In the genomic region with DNA sequence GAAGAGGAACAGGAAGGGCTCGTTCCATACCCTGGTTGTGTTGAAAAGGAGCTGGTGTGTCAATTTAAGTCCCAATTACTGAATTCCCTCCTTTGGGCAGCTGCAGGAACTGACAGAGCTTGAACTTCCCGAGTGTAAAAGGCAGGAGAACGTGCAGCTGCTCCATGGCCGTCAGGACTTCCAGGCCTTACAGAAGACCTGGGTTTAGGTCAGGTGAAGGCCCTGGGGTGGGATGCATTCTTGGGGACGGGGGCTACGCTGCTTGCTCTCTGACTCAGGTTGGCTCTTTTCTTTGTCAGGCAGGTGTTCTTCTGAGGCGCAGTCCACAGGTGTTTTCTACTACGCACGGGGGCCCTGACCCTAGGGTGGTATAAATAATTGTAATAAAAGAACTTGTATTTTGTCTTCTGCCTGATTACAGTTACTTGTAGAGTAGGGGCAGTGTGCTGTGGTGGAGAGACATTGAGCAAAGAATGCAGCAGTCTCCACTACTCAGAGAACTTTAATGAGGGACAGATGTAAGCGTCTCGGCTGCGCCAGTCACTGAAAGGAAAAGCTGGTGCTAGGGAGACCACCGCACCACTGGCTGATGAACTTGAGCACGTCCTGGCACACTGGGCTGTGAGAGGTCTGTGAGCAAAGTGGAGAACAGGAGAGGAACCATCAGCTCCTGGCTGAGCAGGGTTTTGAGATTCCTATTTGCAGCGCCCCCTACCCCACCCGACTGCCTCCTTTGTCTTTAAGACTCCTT, we compare ENCODE assay signal across 15 mouse cellular contexts. TPM values are rescaled to one million over a fixed set of nuclear protein-coding genes. Genes with fewer than 3 reads are reported as not detected.
DNase-seq lines count a peak whose midpoint lies in the region; ATAC-seq and TF ChIP-seq lines count a peak whose summit lies in the region.
"Had no signal": no experiment of that assay in that cellular context is flagged by ENCODE, and none has a peak within 500 bp of the region (broad histone marks: within the 10 kb centered on the region; RNA-seq: fewer than 3 reads in every experiment).

No protein-coding gene starts in this region.

- intact Hi-C loops in left cerebral cortex, postnatal 10 days (cut with DNase I), result loop anchor here (5.0 kb wide), 1 partner anchor 56 kb away; no protein-coding TSS in a partner anchor

- no peak for ATAC-seq in kidney, postnatal 0 days (replicated peaks; ENCODE audit: low FRiP score, low read depth)
- 0 out of 2 replicates have a peak, but pooled peaks have one; percentile 27 for ATAC-seq in embryonic facial prominence, embryonic 11.5 days (replicated peaks; ENCODE audit: insufficient number of reproducible peaks, low FRiP score, low TSS enrichment, low read depth)
- ATAC-seq in limb, embryonic 15.5 days (ENCODE audit: insufficient number of reproducible peaks, low FRiP score, low TSS enrichment, low read depth), result peak; percentile 26; the same call in 1 of the 2 replicates
- ATAC-seq: midbrain, embryonic 15.5 days had no signal

- no peaks in the 10 kb centered on the region for H3K27me3 ChIP-seq in kidney, postnatal 0 days (ENCODE audit: insufficient read depth, low read length)
- no peaks in the 10 kb centered on the region for H3K27me3 ChIP-seq in embryonic facial prominence, embryonic 11.5 days (ENCODE audit: control insufficient read depth, insufficient read depth, low read length)
- no peaks in the 10 kb centered on the region for H3K27me3 ChIP-seq in limb, embryonic 15.5 days
- H3K27me3 ChIP-seq: midbrain, embryonic 15.5 days had no signal

- H3K4me3 ChIP-seq in kidney, postnatal 0 days (replicated peaks; ENCODE audit: low read depth, low read length), result no peak overlapping the region
- H3K4me3 ChIP-seq in embryonic facial prominence, embryonic 11.5 days (ENCODE audit: low read depth, low read length), result peak overlapping the region; percentile 30
- H3K4me3 ChIP-seq in limb, embryonic 15.5 days, result no peak overlapping the region
- H3K4me3 ChIP-seq: midbrain, embryonic 15.5 days had no signal

- H3K9me3 ChIP-seq in kidney, postnatal 0 days (replicated peaks; ENCODE audit: low read length), result no peaks in the 10 kb centered on the region
- no peaks in the 10 kb centered on the region for H3K9me3 ChIP-seq in embryonic facial prominence, embryonic 11.5 days (replicated peaks; ENCODE audit: control insufficient read depth, low read length)
- no peaks in the 10 kb centered on the region for H3K9me3 ChIP-seq in limb, embryonic 15.5 days
- H3K9me3 ChIP-seq: G1E; midbrain, embryonic 15.5 days had no signal

- WGBS in kidney, postnatal 0 days, result 74% methylated on average over 16 of the region's 16 CpGs
- WGBS in embryonic facial prominence, embryonic 11.5 days, result 51% methylated on average over 16 of the region's 16 CpGs
- 46% methylated on average over 16 of the region's 16 CpGs for WGBS in limb, embryonic 15.5 days

- no peak overlapping the region for H3K27ac ChIP-seq in kidney, postnatal 0 days
- peak overlapping the region; percentile 38 for H3K27ac ChIP-seq in embryonic facial prominence, embryonic 11.5 days (replicated peaks; ENCODE audit: low read depth, low read length)
- H3K27ac ChIP-seq in limb, embryonic 15.5 days, result peak overlapping the region; percentile 67; the same call in 1 of the 2 replicates
- H3K27ac ChIP-seq: liver, embryonic 14.5 days; midbrain, embryonic 15.5 days had no signal

- H3K4me1 ChIP-seq in kidney, postnatal 0 days (replicated peaks; ENCODE audit: insufficient read depth, low read length), result 0 out of 2 replicates have a peak, but pooled peaks cover 4% of the 10 kb centered on the region
- peaks cover 13% of the 10 kb centered on the region for H3K4me1 ChIP-seq in embryonic facial prominence, embryonic 11.5 days (ENCODE audit: control insufficient read depth, insufficient read depth, low read length)
- peaks cover 43% of the 10 kb centered on the region for H3K4me1 ChIP-seq in limb, embryonic 15.5 days

- H3K9ac ChIP-seq in kidney, postnatal 0 days (ENCODE audit: low read depth, low read length), result no peak overlapping the region
- no peak overlapping the region; the same call in 1 of the 2 replicates for H3K9ac ChIP-seq in embryonic facial prominence, embryonic 11.5 days (replicated peaks; ENCODE audit: low read length)
- no peak overlapping the region for H3K9ac ChIP-seq in limb, embryonic 15.5 days
- H3K9ac ChIP-seq: liver, embryonic 14.5 days; midbrain, embryonic 15.5 days had no signal

- DNase-seq in kidney, postnatal 0 days (ENCODE audit: low spot score), result no peak
- no peak for DNase-seq in kidney, postnatal 25 days
- DNase-seq in ZHBTc4 (ENCODE audit: low read depth, low spot score), result peak; percentile 21
- DNase-seq in embryonic facial prominence, embryonic 11.5 days (ENCODE audit: low spot score), result peak; percentile 78
- no peak for DNase-seq in left cerebral cortex, postnatal 10 days (ENCODE audit: extremely low spot score in 1 of 2, low spot score in 2 of 2)
- DNase-seq in adrenal gland, postnatal 14 days, result no peak
- DNase-seq: adrenal gland, postnatal 10 days; cerebellum, adult 9-11 months; right cerebral cortex, postnatal 4 days; thymus, postnatal 36 days had no signal

- H3K4me2 ChIP-seq in kidney, postnatal 0 days (ENCODE audit: low read length), result peak overlapping the region; percentile 49; the same call in 1 of the 2 replicates
- H3K4me2 ChIP-seq in embryonic facial prominence, embryonic 11.5 days (ENCODE audit: low read depth, low read length), result peak overlapping the region; percentile 7; the same call in 1 of the 2 replicates
- H3K4me2 ChIP-seq in limb, embryonic 15.5 days, result no peak overlapping the region
- H3K4me2 ChIP-seq: midbrain, embryonic 15.5 days had no signal

- peaks cover 44% of the 10 kb centered on the region for H3K36me3 ChIP-seq in kidney, postnatal 0 days (ENCODE audit: insufficient read depth, low read length)
- H3K36me3 ChIP-seq in embryonic facial prominence, embryonic 11.5 days (replicated peaks; ENCODE audit: control insufficient read depth, insufficient read depth, low read depth, low read length), result peaks cover 2% of the 10 kb centered on the region
- peaks cover 73% of the 10 kb centered on the region for H3K36me3 ChIP-seq in limb, embryonic 15.5 days

- TF ChIP-seq CTCF in kidney, postnatal 0 days (IDR thresholded peaks at IDR 0.05; ENCODE audit: low read depth), result no peak

RNA-seq across cellular contexts. Expression of a gene that starts 1.5 kb away (rescaled TPM):
- 28.0 and 31.9 TPM in 2 replicates for polyA plus RNA-seq in kidney, postnatal 0 days (2015; fragmentation: Nextera tagmentation; extraction: Ambion mirVana)
- 12.4 and 14.6 TPM in 2 replicates for polyA plus RNA-seq in embryonic facial prominence, embryonic 11.5 days (2014; fragmentation: Nextera tagmentation; extraction: Ambion mirVana)
- 9.6 and 12.8 TPM in 2 replicates for polyA plus RNA-seq in limb, embryonic 15.5 days (2015; fragmentation: Nextera tagmentation; extraction: Ambion mirVana)
- total RNA-seq in left cerebral cortex, postnatal 10 days (2021), result 1 to 10 TPM; 2.4 to 2.6 TPM
- total RNA-seq in adrenal gland, postnatal 14 days (2021), result 2.7 and 4.8 TPM in 2 replicates

RNA-seq across cellular contexts. Expression of a gene that starts 11.9 kb away (rescaled TPM):
- 0.82 and 0.92 TPM in 2 replicates for polyA plus RNA-seq in kidney, postnatal 0 days (2015; fragmentation: Nextera tagmentation; extraction: Ambion mirVana)
- 0.57 and 0.58 TPM in 2 replicates for polyA plus RNA-seq in embryonic facial prominence, embryonic 11.5 days (2014; fragmentation: Nextera tagmentation; extraction: Ambion mirVana)
- polyA plus RNA-seq in limb, embryonic 15.5 days (2015; fragmentation: Nextera tagmentation; extraction: Ambion mirVana), result 0.50 TPM in 1 of 2 replicates, not detected in the other
- total RNA-seq in left cerebral cortex, postnatal 10 days (2021), result not detected
- not detected in 2 replicates for total RNA-seq in adrenal gland, postnatal 14 days (2021)
- total RNA-seq: G1E; heart, adult 18-20 months had no signal

RNA-seq across cellular contexts. Expression of a gene that starts 12.3 kb away (rescaled TPM):
- 116 and 123 TPM in 2 replicates for polyA plus RNA-seq in kidney, postnatal 0 days (2015; fragmentation: Nextera tagmentation; extraction: Ambion mirVana)
- 138 and 140 TPM in 2 replicates for polyA plus RNA-seq in embryonic facial prominence, embryonic 11.5 days (2014; fragmentation: Nextera tagmentation; extraction: Ambion mirVana)
- polyA plus RNA-seq in limb, embryonic 15.5 days (2015; fragmentation: Nextera tagmentation; extraction: Ambion mirVana), result 167 and 183 TPM in 2 replicates
- 10 to 100 TPM; 73.0 to 77.3 TPM for total RNA-seq in left cerebral cortex, postnatal 10 days (2021)
- 79.7 and 87.7 TPM in 2 replicates for total RNA-seq in adrenal gland, postnatal 14 days (2021)

RNA-seq across cellular contexts. Expression of a gene that starts 32.5 kb away (rescaled TPM):
- 85.4 and 92.2 TPM in 2 replicates for polyA plus RNA-seq in kidney, postnatal 0 days (2015; fragmentation: Nextera tagmentation; extraction: Ambion mirVana)
- 142 and 147 TPM in 2 replicates for polyA plus RNA-seq in embryonic facial prominence, embryonic 11.5 days (2014; fragmentation: Nextera tagmentation; extraction: Ambion mirVana)
- polyA plus RNA-seq in limb, embryonic 15.5 days (2015; fragmentation: Nextera tagmentation; extraction: Ambion mirVana), result 102 and 106 TPM in 2 replicates
- total RNA-seq in left cerebral cortex, postnatal 10 days (2021), result 100 to 1,000 TPM; 108 TPM
- 117 and 121 TPM in 2 replicates for total RNA-seq in adrenal gland, postnatal 14 days (2021)

RNA-seq across cellular contexts. Expression of a gene that starts 37.9 kb away (rescaled TPM):
- 17.4 and 20.5 TPM in 2 replicates for polyA plus RNA-seq in kidney, postnatal 0 days (2015; fragmentation: Nextera tagmentation; extraction: Ambion mirVana)
- polyA plus RNA-seq in embryonic facial prominence, embryonic 11.5 days (2014; fragmentation: Nextera tagmentation; extraction: Ambion mirVana), result 31.2 and 38.6 TPM in 2 replicates
- polyA plus RNA-seq in limb, embryonic 15.5 days (2015; fragmentation: Nextera tagmentation; extraction: Ambion mirVana), result 30.5 and 36.1 TPM in 2 replicates
- 10 to 100 TPM; 67.7 to 68.2 TPM for total RNA-seq in left cerebral cortex, postnatal 10 days (2021)
- 36.0 and 41.5 TPM in 2 replicates for total RNA-seq in adrenal gland, postnatal 14 days (2021)

Comparison
In these comparisons a context has a peak if more than half of its experiments do, and no peak if none do; other contexts are left out.
1. DNase-seq: peak in ZHBTc4 (single experiment) and embryonic facial prominence, embryonic 11.5 days (single experiment); none in kidney, postnatal 0 days (single experiment), kidney, postnatal 25 days (0 of 2), left cerebral cortex, postnatal 10 days (0 of 2) and adrenal gland, postnatal 14 days (single experiment).